In the genomic region with DNA sequence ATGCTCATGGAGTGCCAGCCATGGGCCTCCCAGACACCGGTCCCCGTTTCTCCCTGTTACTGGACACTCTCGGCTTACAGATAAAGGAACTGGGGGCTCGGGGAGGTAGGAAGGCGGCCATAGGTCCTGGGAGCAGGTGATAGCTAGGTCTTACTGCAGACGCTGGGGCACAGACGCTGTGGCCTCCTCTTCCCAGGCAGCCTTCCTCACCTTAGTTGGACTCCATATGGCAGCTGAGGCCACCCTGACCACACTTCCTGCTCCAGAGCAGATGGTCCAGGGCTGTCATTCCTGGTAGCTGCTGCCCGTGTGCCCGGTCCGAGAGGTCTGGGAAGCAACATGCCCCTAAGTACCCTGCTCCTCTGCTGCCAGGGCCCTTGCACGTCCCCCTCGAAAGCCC, we compare ENCODE assay signal across 23 mouse cellular contexts. TPM values are rescaled to one million over a fixed set of nuclear protein-coding genes. Genes with fewer than 3 reads are reported as not detected.
DNase-seq lines count a peak whose midpoint lies in the region; ATAC-seq and TF ChIP-seq lines count a peak whose summit lies in the region.
"Had no signal": no experiment of that assay in that cellular context is flagged by ENCODE, and none has a peak within 500 bp of the region (broad histone marks: within the 10 kb centered on the region; RNA-seq: fewer than 3 reads in every experiment).

No protein-coding gene starts in this region.

- H3K9ac ChIP-seq in midbrain, embryonic 12.5 days (replicated peaks): no peak overlapping the region
- H3K9ac ChIP-seq in midbrain, postnatal 0 days (replicated peaks; ENCODE audit: low read length, poor library complexity, severe bottlenecking): no peak overlapping the region
- H3K9ac ChIP-seq in neural tube, embryonic 15.5 days (replicated peaks): no peak overlapping the region
- H3K9ac ChIP-seq: hindbrain, embryonic 13.5 days; liver, embryonic 12.5 days had no signal

- TF ChIP-seq CTCF in midbrain, postnatal 0 days (IDR thresholded peaks at IDR 0.05): no peak

- peak overlapping the region; percentile 12 for H3K27ac ChIP-seq in heart, embryonic 10.5 days
- 0 out of 2 replicates have a peak overlapping the region, but pooled peaks have one; percentile 15 for H3K27ac ChIP-seq in midbrain, embryonic 12.5 days (replicated peaks)
- no peak overlapping the region for H3K27ac ChIP-seq in midbrain, postnatal 0 days (ENCODE audit: low read depth, low read length)
- H3K27ac ChIP-seq in neural tube, embryonic 15.5 days (replicated peaks): no peak overlapping the region
- H3K27ac ChIP-seq: gastrocnemius, adult 2 months; hindbrain, embryonic 13.5 days; limb, embryonic 13.5 days; liver, embryonic 12.5 days had no signal

- no peak overlapping the region for H3K4me3 ChIP-seq in heart, embryonic 10.5 days
- no peak overlapping the region for H3K4me3 ChIP-seq in midbrain, embryonic 12.5 days
- H3K4me3 ChIP-seq in midbrain, postnatal 0 days (ENCODE audit: low read depth, low read length): no peak overlapping the region
- H3K4me3 ChIP-seq in neural tube, embryonic 15.5 days (replicated peaks): no peak overlapping the region
- H3K4me3 ChIP-seq: gastrocnemius, adult 2 months; hindbrain, embryonic 13.5 days; limb, embryonic 13.5 days; liver, embryonic 12.5 days had no signal

- H3K27me3 ChIP-seq in heart, embryonic 10.5 days (ENCODE audit: insufficient read depth, poor library complexity, severe bottlenecking): no peaks in the 10 kb centered on the region
- no peaks in the 10 kb centered on the region for H3K27me3 ChIP-seq in midbrain, embryonic 12.5 days
- H3K27me3 ChIP-seq in midbrain, postnatal 0 days (ENCODE audit: insufficient read depth, low read length): no peaks in the 10 kb centered on the region
- no peaks in the 10 kb centered on the region for H3K27me3 ChIP-seq in neural tube, embryonic 15.5 days (replicated peaks)
- H3K27me3 ChIP-seq: CH12.LX; hindbrain, embryonic 13.5 days; limb, embryonic 13.5 days; liver, embryonic 12.5 days; Patski had no signal

- no peak overlapping the region for H3K4me2 ChIP-seq in midbrain, embryonic 12.5 days (replicated peaks)
- H3K4me2 ChIP-seq in midbrain, postnatal 0 days (ENCODE audit: low read depth, low read length, poor library complexity, severe bottlenecking): no peak overlapping the region
- H3K4me2 ChIP-seq in neural tube, embryonic 15.5 days: no peak overlapping the region
- H3K4me2 ChIP-seq: hindbrain, embryonic 13.5 days; limb, embryonic 13.5 days; liver, embryonic 12.5 days had no signal

- peaks cover 91% of the 10 kb centered on the region for H3K4me1 ChIP-seq in heart, embryonic 10.5 days
- peaks cover 68% of the 10 kb centered on the region for H3K4me1 ChIP-seq in midbrain, embryonic 12.5 days
- H3K4me1 ChIP-seq in midbrain, postnatal 0 days (ENCODE audit: insufficient read depth, low read length): 0 out of 2 replicates have a peak, but pooled peaks cover 3% of the 10 kb centered on the region
- peaks cover 71% of the 10 kb centered on the region for H3K4me1 ChIP-seq in neural tube, embryonic 15.5 days

- no peak for DNase-seq in heart, embryonic 10.5 days (ENCODE audit: low spot score)
- DNase-seq in heart, postnatal 4 days: no peak
- DNase-seq in midbrain, postnatal 0 days (ENCODE audit: low spot score): no peak
- peak; percentile 90 for DNase-seq in cerebellum, adult 9-11 months
- no peak for DNase-seq in kidney, adult 9 months
- DNase-seq: adrenal gland, postnatal 36 days; B cell, adult 2 months; gastrocnemius, adult 2 months; kidney, postnatal 36 days; lung, adult 18-20 months; lung, postnatal 10 days; right cerebral cortex, adult 18-20 months; right cerebral cortex, postnatal 4 days; thymus, postnatal 14 days had no signal

- no peaks in the 10 kb centered on the region for H3K9me3 ChIP-seq in heart, embryonic 10.5 days
- H3K9me3 ChIP-seq in midbrain, embryonic 12.5 days: no peaks in the 10 kb centered on the region
- H3K9me3 ChIP-seq in midbrain, postnatal 0 days (ENCODE audit: low read length): no peaks in the 10 kb centered on the region
- H3K9me3 ChIP-seq in neural tube, embryonic 15.5 days (replicated peaks): no peaks in the 10 kb centered on the region
- H3K9me3 ChIP-seq: hindbrain, embryonic 13.5 days; limb, embryonic 13.5 days; liver, embryonic 12.5 days had no signal

- WGBS in heart, embryonic 10.5 days: 79% methylated on average over 12 of the region's 12 CpGs
- 86% methylated on average over 12 of the region's 12 CpGs for WGBS in midbrain, embryonic 12.5 days
- WGBS in midbrain, postnatal 0 days: 91% methylated on average over 12 of the region's 12 CpGs
- WGBS in neural tube, embryonic 15.5 days: 85% methylated on average over 12 of the region's 12 CpGs

- no peaks in the 10 kb centered on the region for H3K36me3 ChIP-seq in heart, embryonic 10.5 days
- H3K36me3 ChIP-seq in midbrain, embryonic 12.5 days: no peaks in the 10 kb centered on the region
- no peaks in the 10 kb centered on the region for H3K36me3 ChIP-seq in midbrain, postnatal 0 days (ENCODE audit: insufficient read depth, low read length)
- no peaks in the 10 kb centered on the region for H3K36me3 ChIP-seq in neural tube, embryonic 15.5 days
- H3K36me3 ChIP-seq: G1E; hindbrain, embryonic 13.5 days; limb, embryonic 13.5 days; liver, embryonic 12.5 days had no signal

- ATAC-seq in midbrain, embryonic 12.5 days (ENCODE audit: low FRiP score, low read depth): no peak
- no peak for ATAC-seq in midbrain, postnatal 0 days (ENCODE audit: low FRiP score)
- no peak for ATAC-seq in neural tube, embryonic 15.5 days (ENCODE audit: low FRiP score)
- ATAC-seq: liver, embryonic 12.5 days; midbrain, embryonic 16.5 days; Patski had no signal

RNA-seq across cellular contexts. Expression of a gene that starts 47.6 kb away (rescaled TPM):
- 2.0 and 3.6 TPM in 2 replicates for polyA plus RNA-seq in heart, embryonic 10.5 days (2016; fragmentation: Nextera tagmentation; extraction: Ambion mirVana)
- 10 to 100 TPM; 30.5 to 32.8 TPM for total RNA-seq in heart, postnatal 4 days (2021)
- polyA plus RNA-seq in midbrain, embryonic 12.5 days (2016; fragmentation: Nextera tagmentation; extraction: Ambion mirVana): 3.8 and 4.0 TPM in 2 replicates
- 12.1 and 27.6 TPM in 2 replicates for total RNA-seq in midbrain, postnatal 0 days (2014; rRNA removed)
- polyA plus RNA-seq in midbrain, postnatal 0 days (2015; fragmentation: Nextera tagmentation; extraction: Ambion mirVana): 2.1 and 2.2 TPM in 2 replicates
- polyA plus RNA-seq in neural tube, embryonic 15.5 days (2015; fragmentation: Nextera tagmentation; extraction: Ambion mirVana): 2.4 and 2.7 TPM in 2 replicates

RNA-seq across cellular contexts. Expression of a gene that starts 47.8 kb away (rescaled TPM):
- 72.6 TPM in 2 replicates for polyA plus RNA-seq in heart, embryonic 10.5 days (2016; fragmentation: Nextera tagmentation; extraction: Ambion mirVana)
- 10 to 100 TPM; 74.9 to 75.7 TPM for total RNA-seq in heart, postnatal 4 days (2021)
- 97.7 and 99.4 TPM in 2 replicates for polyA plus RNA-seq in midbrain, embryonic 12.5 days (2016; fragmentation: Nextera tagmentation; extraction: Ambion mirVana)
- 74.6 and 95.5 TPM in 2 replicates for total RNA-seq in midbrain, postnatal 0 days (2014; rRNA removed)
- polyA plus RNA-seq in midbrain, postnatal 0 days (2015; fragmentation: Nextera tagmentation; extraction: Ambion mirVana): 88.1 and 91.2 TPM in 2 replicates
- polyA plus RNA-seq in neural tube, embryonic 15.5 days (2015; fragmentation: Nextera tagmentation; extraction: Ambion mirVana): 97.5 and 98.3 TPM in 2 replicates

RNA-seq across cellular contexts. Expression of a gene that starts 48.3 kb away (rescaled TPM):
- 5.7 and 6.7 TPM in 2 replicates for polyA plus RNA-seq in heart, embryonic 10.5 days (2016; fragmentation: Nextera tagmentation; extraction: Ambion mirVana)
- total RNA-seq in heart, postnatal 4 days (2021): 10 to 100 TPM; 35.2 to 37.2 TPM
- polyA plus RNA-seq in midbrain, embryonic 12.5 days (2016; fragmentation: Nextera tagmentation; extraction: Ambion mirVana): 17.0 and 21.6 TPM in 2 replicates
- total RNA-seq in midbrain, postnatal 0 days (2014; rRNA removed): 69.1 and 89.6 TPM in 2 replicates
- polyA plus RNA-seq in midbrain, postnatal 0 days (2015; fragmentation: Nextera tagmentation; extraction: Ambion mirVana): 16.6 and 19.9 TPM in 2 replicates
- 10.5 and 11.9 TPM in 2 replicates for polyA plus RNA-seq in neural tube, embryonic 15.5 days (2015; fragmentation: Nextera tagmentation; extraction: Ambion mirVana)
- polyA plus RNA-seq: G1E had no signal

Comparison
In these comparisons a context has a peak if more than half of its experiments do, and no peak if none do; other contexts are left out.
1. H3K27ac ChIP-seq: peak in heart, embryonic 10.5 days (single experiment) and midbrain, embryonic 12.5 days (single experiment); none in midbrain, postnatal 0 days (single experiment) and neural tube, embryonic 15.5 days (single experiment).